Mouse (Mus musculus) bone marrow, adult 2 months (tissue): ENCODE data around the gene Tbc1d8b.
"Not testable (repeated sequence)": the region's sequence is repeated elsewhere in the genome, so short reads cannot be mapped to it uniquely, and the experiment has no call there.

Source experiments
- CTCF ChIP-seq: fragments of 200-500 bp; IDR thresholded peaks from 2 replicates; pipeline ENCODE4 v1.5.1; 2011; ENCODE audit warnings: low read length, control low read depth; ENCODE audit not compliant: control insufficient read depth, insufficient read depth
- POLR2A ChIP-seq: fragments of 200-500 bp; IDR thresholded peaks from 2 replicates; pipeline ENCODE4 v1.6.1; 2011; ENCODE audit warnings: low read depth, mild to moderate bottlenecking, control low read depth, low read length, borderline replicate concordance; ENCODE audit not compliant: control insufficient read depth

- TF ChIP-seq POLR2A, CTCF: not testable (repeated sequence)
These were observed 73.8 kb downstream of the Tbc1d8b start for GRCm38 (mm10) chrX:139758634-139759033.
